Mouse (Mus musculus) left cerebral cortex, adult 11 months (tissue): ENCODE data around the gene Ech1.
A peak's percentile ranks its signal among the peaks of the same experiment; 100 is the strongest.

Source experiments
- DNase-seq: peaks from one replicate; pipeline ENCODE4 v3.0.0; 2022; ENCODE audit warnings: low spot score

Ech1 gene

GRCm38 (mm10) chr7:28824941-28825685, at the start of gene Ech1:
Gene Ech1, plus strand, starts transcription at chr7:28825217.
- peak; percentile 78 for DNase-seq

- no peak for DNase-seq
Observed at GRCm38 (mm10) chr7:28778825-28779224, 46.2 kb upstream of the Ech1 start.

- DNase-seq, result peak; percentile 76
Observed at GRCm38 (mm10) chr7:28780067-28780658, 44.9 kb upstream of the Ech1 start.

DNA sequence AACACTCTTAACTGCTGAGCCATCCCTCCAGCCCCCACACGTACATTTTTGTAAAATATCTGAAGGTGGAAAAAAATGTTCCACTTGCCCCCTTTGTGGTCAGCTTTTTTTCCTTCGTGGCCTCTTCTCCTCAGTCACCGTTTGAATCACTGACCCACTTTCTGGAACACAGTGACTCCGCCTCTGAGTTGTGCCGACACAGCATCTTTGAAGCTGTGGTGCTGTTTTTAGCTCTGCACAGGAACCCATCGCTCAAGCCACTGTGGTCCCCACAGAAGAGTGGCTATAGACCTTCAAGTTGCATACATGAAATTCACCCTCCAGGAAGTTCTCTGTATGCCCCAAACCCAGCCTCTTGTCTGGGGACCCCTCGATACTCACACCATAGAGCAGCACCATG, 44.2 kb upstream of the Ech1 start:
- DNase-seq, result no peak

DNA sequence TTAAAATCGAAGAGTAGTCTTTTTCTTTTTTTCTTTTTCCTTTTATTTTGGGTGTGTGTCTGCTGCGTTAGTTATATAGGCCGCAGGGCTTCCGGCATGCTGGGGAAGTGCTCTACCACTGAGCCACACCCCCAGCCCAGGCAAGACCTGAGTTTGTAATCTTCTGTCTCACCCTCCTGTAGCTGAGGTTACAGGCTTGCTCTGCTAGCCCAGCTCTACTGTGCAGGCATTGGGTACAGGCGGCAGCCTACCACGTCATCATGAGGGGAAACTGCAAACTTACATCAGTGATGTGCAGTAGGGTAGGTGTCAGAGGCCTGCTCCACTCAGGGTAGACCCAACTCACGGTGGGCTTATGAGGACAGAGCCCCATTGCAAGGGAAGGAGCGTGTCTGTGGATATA, 43.8 kb upstream of the Ech1 start:
- DNase-seq, result no peak

DNA sequence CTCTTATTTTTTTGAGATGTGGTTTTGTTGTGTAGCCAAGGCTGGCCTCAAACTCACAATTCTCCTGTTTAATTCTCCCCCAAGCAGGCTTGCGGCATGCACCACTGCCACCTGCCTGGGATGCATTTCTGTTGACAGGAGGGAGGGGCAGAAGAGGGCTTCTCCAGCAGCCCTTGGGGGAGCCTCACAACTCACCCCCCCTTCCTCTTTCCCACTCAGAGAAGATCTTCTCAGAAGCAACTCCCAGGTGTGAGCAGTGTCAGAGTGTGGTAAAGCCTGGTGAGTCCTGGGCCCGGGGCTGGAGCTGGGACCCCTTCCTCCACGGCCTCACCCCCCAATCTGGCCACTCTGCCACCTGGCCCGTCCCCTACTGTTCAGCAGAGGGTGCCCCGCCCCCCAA, 39.9 kb upstream of the Ech1 start:
- DNase-seq, result no peak

- no peak for DNase-seq
Observed at GRCm38 (mm10) chr7:28787884-28788283, 37.1 kb upstream of the Ech1 start.

GRCm38 (mm10) chr7:28788307-28789195, 36.5 kb upstream of the Ech1 start, which contains the start of gene Rinl:
Gene Rinl, plus strand, starts transcription at chr7:28788969.
- no peak for DNase-seq

DNA sequence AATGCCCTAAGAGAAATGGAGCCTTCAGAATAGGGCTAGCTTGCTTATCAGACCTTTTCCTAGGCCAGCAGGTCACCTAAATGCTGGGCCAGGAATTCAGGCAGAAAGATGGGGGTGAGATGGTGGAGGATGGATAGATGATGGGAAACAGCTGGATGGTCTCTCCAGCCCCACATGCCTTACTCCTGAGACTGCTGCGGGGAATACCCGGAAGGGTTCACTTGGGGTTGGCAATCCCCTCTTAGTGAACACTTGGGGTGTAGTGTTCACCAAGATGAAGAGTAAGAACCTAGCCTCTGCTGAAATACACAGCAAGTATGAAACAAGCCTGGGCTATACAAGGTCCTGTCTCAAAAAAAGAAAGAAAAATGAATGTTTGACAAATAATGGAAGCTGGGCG, 35.8 kb upstream of the Ech1 start:
- no peak for DNase-seq

DNA sequence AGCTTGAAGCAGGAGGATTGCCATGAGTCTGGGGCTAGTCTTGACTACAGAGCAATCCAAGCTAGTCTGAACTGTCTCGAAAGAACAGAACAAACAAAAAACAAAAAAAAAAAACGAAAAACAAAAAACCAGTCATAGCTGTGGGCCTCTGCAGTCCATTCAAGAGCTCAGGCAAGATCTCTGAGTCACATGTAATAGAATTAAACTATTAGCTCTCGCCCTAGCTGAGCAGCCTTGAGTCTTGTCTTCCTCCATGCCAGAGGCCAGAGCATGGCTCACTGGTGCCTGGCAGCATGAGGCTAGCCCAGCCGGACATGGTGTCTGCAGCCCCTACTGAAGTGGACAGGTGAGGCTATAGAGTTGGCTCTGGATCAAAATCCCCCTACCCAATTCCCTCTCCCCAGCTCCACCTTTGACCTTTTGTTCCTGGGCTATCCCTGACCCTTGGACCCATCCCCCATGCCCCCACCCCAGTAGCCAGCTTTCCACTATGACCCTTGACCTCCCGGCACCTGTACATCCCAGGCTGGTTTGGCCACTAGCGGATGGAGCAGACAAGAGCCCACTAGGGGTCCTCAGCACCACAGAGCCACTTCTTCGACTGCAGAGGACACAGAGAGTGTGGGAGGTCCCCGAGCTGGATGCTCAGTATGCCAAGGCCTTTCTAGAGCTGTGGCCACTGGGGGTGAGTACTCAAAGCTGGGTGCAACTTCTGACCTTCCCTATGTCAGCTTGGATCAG, 34.8 kb upstream of the Ech1 start:
- DNase-seq, result no peak

GRCm38 (mm10) chr7:28791706-28792105, 33.3 kb upstream of the Ech1 start:
- no peak for DNase-seq

DNA sequence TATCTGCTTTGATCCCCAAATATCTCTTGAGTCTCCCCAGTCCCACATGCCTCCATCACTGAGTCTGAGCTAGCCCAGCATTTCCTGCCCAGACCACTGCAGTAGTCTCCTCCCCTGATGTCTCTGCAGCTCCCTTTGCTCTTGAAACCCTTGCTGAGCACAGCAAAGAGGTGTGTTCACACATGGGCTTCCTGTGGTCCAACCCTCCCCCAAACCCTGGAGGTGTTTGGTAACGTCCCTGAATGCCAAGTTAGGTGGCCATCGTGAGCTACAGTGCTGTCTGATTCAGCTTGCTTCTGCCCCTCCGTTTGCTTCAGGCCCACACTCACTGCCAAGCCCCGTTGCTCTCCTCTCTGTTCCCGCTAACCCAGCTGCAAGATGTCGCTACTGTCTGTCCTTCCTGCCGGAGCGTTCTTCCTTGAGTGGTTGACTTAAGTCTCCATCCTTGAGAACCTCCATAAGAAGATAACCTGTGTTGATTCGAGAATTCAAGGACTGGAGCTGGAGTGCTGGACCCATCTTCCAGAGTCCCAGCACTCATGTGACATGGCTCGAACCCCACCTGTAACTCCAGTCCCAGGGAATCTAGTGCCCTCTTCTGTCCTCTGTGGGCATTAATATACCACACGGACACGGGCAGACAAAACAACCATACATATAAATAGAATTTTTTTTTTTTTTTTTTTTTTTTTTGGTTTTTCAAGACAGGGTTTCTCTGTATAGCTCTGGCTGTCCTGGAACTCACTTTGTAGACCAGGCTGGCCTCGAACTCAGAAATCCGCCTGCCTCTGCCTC, 32.4 kb upstream of the Ech1 start:
- no peak for DNase-seq

DNA sequence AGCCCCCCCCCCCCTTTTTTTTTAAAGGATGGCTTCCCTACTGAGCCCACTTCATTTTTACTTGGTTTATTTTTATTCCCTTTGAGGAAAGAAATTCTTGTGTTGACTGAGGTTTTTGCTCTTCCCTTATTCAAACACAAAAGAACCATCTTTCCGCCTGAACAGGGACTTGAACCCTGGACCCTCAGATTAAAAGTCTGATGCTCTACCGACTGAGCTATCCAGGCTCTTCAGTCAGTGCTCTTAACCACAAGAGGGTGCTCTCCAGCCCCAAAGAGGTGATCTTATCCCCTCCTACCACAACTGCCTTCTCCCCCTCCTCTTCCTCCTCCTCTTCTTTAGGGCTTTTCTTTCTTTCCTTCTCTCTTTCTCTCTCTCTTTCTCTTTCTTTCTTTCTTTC, 31.2 kb upstream of the Ech1 start:
- no peak for DNase-seq

DNA sequence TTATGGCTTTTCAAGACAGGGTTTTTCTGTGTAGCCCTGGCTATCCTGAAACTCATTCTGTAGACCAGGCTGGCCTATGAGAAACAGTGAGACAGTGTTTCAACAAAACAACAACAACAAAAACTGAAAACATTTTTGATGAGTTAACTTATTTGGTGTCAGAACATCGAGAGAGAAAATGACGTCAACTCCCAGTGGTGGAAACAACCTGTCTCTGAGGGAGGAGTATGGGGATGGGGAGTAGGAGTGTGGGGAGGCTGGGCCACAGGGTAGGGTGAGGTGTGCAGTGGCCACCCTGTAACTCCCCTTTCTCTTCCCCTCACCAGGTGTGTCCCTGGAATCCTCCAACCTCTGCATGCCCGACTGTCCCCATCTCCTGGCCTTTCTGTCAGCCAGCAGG, 30.5 kb upstream of the Ech1 start:
- DNase-seq, result no peak

DNA sequence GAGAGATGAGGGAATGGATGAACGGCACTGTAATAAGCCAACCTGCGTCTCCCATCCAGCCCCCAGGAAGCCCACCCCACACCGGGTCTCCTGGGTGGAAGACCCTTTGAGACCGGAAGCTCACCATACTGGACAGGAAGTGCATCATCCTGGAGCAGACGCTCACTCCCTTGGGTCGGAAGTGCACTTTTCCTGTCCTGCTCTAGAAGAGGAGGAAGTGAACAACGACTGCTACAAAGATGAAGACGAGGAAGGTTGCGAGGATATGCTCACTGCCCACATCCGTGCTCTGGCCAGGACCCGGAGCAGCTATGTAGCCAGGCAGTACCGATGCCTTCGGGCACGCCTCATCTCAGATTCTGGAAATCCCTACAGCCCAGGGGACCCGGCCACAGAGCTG, 29.2 kb upstream of the Ech1 start:
- no peak for DNase-seq

DNA sequence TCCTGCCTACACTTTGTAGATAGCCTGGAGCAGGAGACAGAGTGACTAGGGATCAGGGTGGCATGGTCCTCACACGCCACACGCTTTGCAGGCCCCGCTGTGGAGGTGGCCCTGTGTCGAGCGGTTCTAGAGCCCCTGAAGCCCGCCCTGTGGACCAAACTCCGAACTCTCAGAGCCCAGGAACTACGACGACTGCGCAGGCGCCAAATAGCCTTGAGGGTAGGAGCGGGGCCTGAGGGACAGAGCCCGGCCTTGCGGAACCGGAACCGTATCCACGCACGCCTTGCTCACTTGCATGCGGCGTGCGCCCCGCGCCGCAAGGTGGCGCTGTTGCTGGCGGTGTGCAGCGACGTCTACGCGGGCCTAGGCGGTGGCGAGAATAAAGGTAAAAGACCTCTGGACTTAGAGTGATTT, 28.4 kb upstream of the Ech1 start:
- no peak for DNase-seq

GRCm38 (mm10) chr7:28799994-28800393, 25.0 kb upstream of the Ech1 start:
- no peak for DNase-seq

DNA sequence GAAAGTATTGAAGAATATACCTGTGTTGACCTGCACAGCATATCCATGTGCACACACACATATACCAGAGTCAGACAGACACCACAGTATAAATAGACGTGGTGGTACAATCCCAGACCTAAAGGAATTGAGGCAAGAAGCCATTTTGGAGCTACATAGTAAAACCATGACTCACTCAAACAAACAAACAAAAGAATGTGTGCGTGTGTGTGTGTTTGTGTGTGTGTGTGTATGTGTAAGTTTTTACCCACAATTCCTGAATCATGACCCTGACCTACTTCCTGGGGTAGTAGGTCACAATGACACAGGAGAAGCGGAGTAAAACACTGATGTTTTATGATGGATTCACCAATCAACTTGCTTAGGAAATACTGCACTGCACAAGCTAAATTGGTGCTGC, 23.6 kb upstream of the Ech1 start:
- no peak for DNase-seq

- no peak for DNase-seq
Observed at GRCm38 (mm10) chr7:28801901-28802670, 22.9 kb upstream of the Ech1 start.

DNA sequence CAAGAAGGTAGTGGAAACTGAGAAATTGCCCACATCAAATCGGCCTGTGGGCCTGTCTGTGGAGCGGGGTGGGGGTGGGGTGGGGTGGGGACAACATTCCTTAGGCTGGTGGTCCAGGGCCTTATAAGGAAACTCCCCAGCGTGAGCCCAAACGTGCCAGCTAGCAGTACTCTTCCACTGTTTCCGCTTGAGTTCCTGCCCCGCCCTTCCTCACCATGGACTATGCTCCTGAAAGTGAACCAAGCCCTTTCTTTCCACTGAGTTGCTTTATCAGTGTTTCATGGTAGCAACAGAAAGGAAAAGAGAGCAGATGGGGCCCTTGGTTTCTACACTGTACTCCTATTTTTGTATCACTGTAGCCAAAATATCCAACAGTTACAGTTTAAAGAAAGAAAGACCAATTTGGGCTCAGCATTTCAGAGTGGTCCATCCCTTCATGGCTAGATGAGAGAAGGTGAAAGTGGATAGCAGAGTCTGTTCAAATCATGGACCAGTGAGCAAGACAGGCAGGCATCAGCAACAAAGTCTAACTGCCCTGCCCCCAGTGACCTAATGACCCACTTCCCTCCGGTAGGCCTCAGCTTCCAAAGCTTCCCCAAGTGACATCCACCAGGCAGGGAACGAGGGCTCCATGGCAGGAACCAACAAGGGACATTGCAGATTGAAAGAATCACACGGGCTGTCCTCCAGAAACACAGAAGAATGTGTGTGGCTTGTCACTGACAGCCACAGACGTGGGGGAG, 22.0 kb upstream of the Ech1 start:
- DNase-seq, result no peak
